Mouse (Mus musculus) olfactory bulb, adult 2 months (tissue): ENCODE measurements around the gene Ppp5c.

Experiments used
- CTCF ChIP-seq: fragments of 200-500 bp; IDR thresholded peaks from 2 replicates; pipeline ENCODE4 v1.5.1; 2012; ENCODE audit warnings: low read depth, mild to moderate bottlenecking, low read length, moderate library complexity; ENCODE audit not compliant: insufficient read depth
- POLR2A ChIP-seq: fragments of 200-500 bp; IDR thresholded peaks from 2 replicates; pipeline ENCODE4 v1.6.1; 2012; ENCODE audit warnings: mild to moderate bottlenecking, low read depth, low read length, moderate library complexity; ENCODE audit not compliant: insufficient read depth

- TF ChIP-seq POLR2A (no peak), CTCF (no peak)
These were observed 59.3 kb downstream of the Ppp5c start for GRCm38 (mm10) chr7:16968414-16968813.
